Mouse (Mus musculus) CH12.LX (cell line): ENCODE results near the gene Knl1.

ENCODE experiments used
- EP300 ChIP-seq: IDR thresholded peaks from 2 replicates; pipeline ENCODE4 v1.6.1; 2011; ENCODE audit warnings: low read length, improper control_type of control experiment
- ETS1 ChIP-seq: conservative IDR thresholded peaks from 2 replicates; pipeline ENCODE4 v1.6.1; 2012; ENCODE audit warnings: low read depth, mild to moderate bottlenecking, inconsistent platforms, low read length, improper control_type of control experiment, moderate library complexity
- MAX ChIP-seq: IDR thresholded peaks from 2 replicates; pipeline ENCODE4 v1.6.1; 2011; ENCODE audit warnings: low read length, improper control_type of control experiment
- NRF1 ChIP-seq: IDR thresholded peaks from 2 replicates; pipeline ENCODE4 v1.6.1; 2014; ENCODE audit warnings: low read depth, mild to moderate bottlenecking, inconsistent platforms, low read length, improper control_type of control experiment, moderate library complexity
- PAX5 ChIP-seq: IDR thresholded peaks from 2 replicates; pipeline ENCODE4 v1.6.1; 2012; ENCODE audit warnings: low read length, inconsistent platforms, mixed read lengths
- TBP ChIP-seq: conservative IDR thresholded peaks from 2 replicates; pipeline ENCODE4 v1.6.1; 2011; ENCODE audit warnings: low read depth, low read length, improper control_type of control experiment

- TF ChIP-seq EP300, result no peak
- no peak for TF ChIP-seq TBP
- no peak for TF ChIP-seq MAX
- TF ChIP-seq PAX5, result no peak
- no peak for TF ChIP-seq NRF1
- TF ChIP-seq ETS1, result no peak
Observed at GRCm38 (mm10) chr2:119026951-119027350, 20.0 kb upstream of the Knl1 start.
